Mouse (Mus musculus) stomach, embryonic 15.5 days (tissue): ENCODE data around the gene Mob3c. TPM values are rescaled to one million over a fixed set of nuclear protein-coding genes. Genes with fewer than 3 reads are reported as not detected.
A peak's percentile ranks its signal among the peaks of the same experiment; 100 is the strongest.

Experiments used
- ATAC-seq: fragments of 200-750 bp; cut with Nextera tagmentation; 2 replicates; pipeline ENCODE4 v1.8.0; 2017; ENCODE audit warnings: low read depth, moderate number of reproducible peaks, moderate TSS enrichment; ENCODE audit not compliant: insufficient read depth, low FRiP score
- H3K27ac ChIP-seq: fragments of 300-500 bp; sonication (generic); 2 replicates; pipeline ENCODE4 v1.5.1; 2015; ENCODE audit warnings: mild to moderate bottlenecking, inconsistent platforms
- H3K27me3 ChIP-seq: fragments of 300-500 bp; sonication (generic); replicated peaks from 2 replicates; pipeline ENCODE4 v1.6.1; 2015; ENCODE audit warnings: inconsistent platforms
- H3K36me3 ChIP-seq: fragments of 300-500 bp; sonication (generic); 2 replicates; pipeline ENCODE4 v1.6.1; 2015; ENCODE audit warnings: inconsistent platforms
- H3K4me1 ChIP-seq: fragments of 300-500 bp; sonication (generic); 2 replicates; pipeline ENCODE4 v1.6.1; 2015; ENCODE audit warnings: inconsistent platforms
- H3K4me2 ChIP-seq: fragments of 300-500 bp; sonication (generic); 2 replicates; pipeline ENCODE4 v1.6.1; 2015; ENCODE audit warnings: mild to moderate bottlenecking, inconsistent platforms
- H3K4me3 ChIP-seq: fragments of 300-500 bp; sonication (generic); replicated peaks from 2 replicates; pipeline ENCODE4 v1.5.1; 2015; ENCODE audit warnings: inconsistent platforms
- H3K9ac ChIP-seq: fragments of 300-500 bp; sonication (generic); 2 replicates; pipeline ENCODE4 v1.6.1; 2015; ENCODE audit warnings: inconsistent platforms
- H3K9me3 ChIP-seq: fragments of 300-500 bp; sonication (generic); 2 replicates; pipeline ENCODE4 v1.6.1; 2016; ENCODE audit warnings: inconsistent platforms
- WGBS: fragments of 180-500 bp; shearing (Covaris S2); methylation state at CpG from one replicate; pipeline ENCODE4 v1.1.7; 2015; 5-methylcytosine and 5-hydroxymethylcytosine counted together
- polyA plus RNA-seq: library from polyadenylated mRNA; unstranded; fragments of >200 nt; fragmentation: Nextera tagmentation; extraction: Ambion mirVana; gene quantifications from 2 replicates; pipeline ENCODE4 v1.2.1, GENCODE M21; 2015

Mob3c gene
- polyA plus RNA-seq, 1 experiment from 2014 or later, result 11.8 TPM

GRCm38 (mm10) chr4:115838196-115838595 is 10.3 kb downstream of the Mob3c start:
- Histone ChIP-seq H3K27me3 (no peaks in the 10 kb centered on the region), H3K27ac (no peak overlapping the region), H3K9me3 (no peaks in the 10 kb centered on the region), H3K4me3 (no peak overlapping the region; the same call in 1 of the 2 replicates), H3K9ac (no peak overlapping the region), H3K4me2 (peak overlapping the region; percentile 78), H3K4me1 (0 out of 2 replicates have a peak, but pooled peaks cover 5% of the 10 kb centered on the region), H3K36me3 (peaks cover 8% of the 10 kb centered on the region)
- no peak for ATAC-seq
- 62% methylated on average over 4 of the region's 4 CpGs for WGBS

DNA sequence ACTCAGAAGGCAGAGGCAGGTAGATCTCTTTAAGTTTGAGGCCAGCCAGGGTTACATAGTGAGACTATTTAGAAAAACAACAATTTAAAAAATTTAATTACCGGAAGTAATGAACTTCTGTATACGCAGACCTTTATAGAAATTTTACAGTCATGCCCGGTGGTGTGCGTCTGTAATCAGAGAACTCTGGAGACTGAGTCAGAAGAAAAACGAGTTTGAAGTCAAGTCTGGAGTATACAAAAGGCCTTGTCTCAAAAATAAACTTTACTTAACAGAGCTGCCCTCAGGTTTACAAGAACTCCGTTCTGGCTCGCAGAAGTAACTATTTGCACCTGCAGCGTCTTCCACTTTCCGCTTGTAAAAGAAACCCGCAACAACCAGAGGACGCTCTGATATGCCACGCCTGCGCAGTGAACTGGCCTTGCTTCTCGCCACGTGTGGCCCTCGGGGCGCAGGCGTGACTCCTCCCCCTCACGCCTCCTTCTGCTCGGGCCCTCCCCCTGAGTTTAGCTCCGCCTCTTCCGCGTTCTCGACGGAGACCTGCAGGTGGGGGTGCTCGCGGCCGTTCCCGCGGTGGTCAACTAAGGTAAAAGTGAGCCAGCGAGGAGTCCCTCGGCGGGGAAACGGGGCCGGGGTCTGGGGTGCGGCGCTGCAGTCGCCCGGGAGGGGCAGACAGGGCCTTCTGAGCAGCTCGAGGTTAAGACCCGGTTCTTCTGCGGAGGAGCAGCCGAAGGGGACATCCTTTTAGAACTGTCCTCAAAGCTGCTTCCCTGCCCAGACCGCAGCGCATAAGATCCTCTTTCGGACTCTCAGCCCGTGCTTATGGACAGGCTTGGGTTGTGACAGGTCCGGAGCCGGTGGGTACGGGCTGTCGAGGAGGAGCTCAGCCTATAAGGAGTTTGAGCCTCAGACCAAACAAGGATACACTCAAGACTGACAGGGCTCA is 11.1 kb downstream of the Mob3c start, which contains the start of gene Mknk1:
Gene Mknk1, plus strand, starts transcription at position 503 of the 946 bp plus-strand sequence.
- peak; percentile 93 for ATAC-seq
- Histone ChIP-seq H3K4me3 (peak within 1 kb of the TSS; percentile 84), H3K9me3 (no peaks in the 10 kb centered on the region), H3K4me1 (0 out of 2 replicates have a peak, but pooled peaks cover 5% of the 10 kb centered on the region), H3K9ac (peak within 1 kb of the TSS; percentile 78), H3K27ac (peak within 1 kb of the TSS; percentile 83), H3K36me3 (peaks cover 3% of the 10 kb centered on the region), H3K4me2 (peak within 1 kb of the TSS; percentile 78), H3K27me3 (no peaks in the 10 kb centered on the region)
- WGBS, result 1% methylated on average over 51 of the region's 51 CpGs

DNA sequence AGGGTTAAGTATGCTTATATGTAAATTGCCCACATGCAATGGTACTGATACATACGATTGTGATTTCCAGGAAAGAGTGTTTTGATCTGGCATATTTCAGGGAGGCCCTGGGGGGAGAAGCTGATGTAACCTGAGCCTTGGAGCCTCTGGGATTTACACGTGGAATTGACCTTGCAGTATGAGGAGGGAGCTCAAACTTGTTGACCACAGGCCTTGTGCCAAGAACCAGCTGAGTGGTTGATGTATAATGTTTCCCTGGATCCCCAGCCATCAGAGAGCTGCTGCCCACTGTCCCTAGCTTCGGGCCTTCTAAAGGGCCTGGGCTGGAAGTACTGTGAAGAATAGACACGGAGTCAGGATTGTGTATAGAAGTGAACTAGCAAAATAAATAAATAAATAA is 12.1 kb downstream of the Mob3c start:
- Histone ChIP-seq H3K4me3 (peak overlapping the region; percentile 84), H3K27ac (no peak overlapping the region; the same call in 1 of the 2 replicates), H3K9me3 (no peaks in the 10 kb centered on the region), H3K36me3 (no peaks in the 10 kb centered on the region), H3K27me3 (no peaks in the 10 kb centered on the region), H3K4me2 (peak overlapping the region; percentile 78), H3K4me1 (0 out of 2 replicates have a peak, but pooled peaks cover 5% of the 10 kb centered on the region), H3K9ac (0 out of 2 replicates have a peak overlapping the region, but pooled peaks have one; percentile 78)
- no peak for ATAC-seq
- 33% methylated on average over 4 of the region's 4 CpGs for WGBS

- Histone ChIP-seq H3K36me3 (no peaks in the 10 kb centered on the region), H3K9ac (no peak overlapping the region), H3K9me3 (no peaks in the 10 kb centered on the region), H3K27ac (peak overlapping the region; percentile 51; the same call in 1 of the 2 replicates), H3K4me3 (no peak overlapping the region), H3K27me3 (no peaks in the 10 kb centered on the region), H3K4me1 (0 out of 2 replicates have a peak, but pooled peaks cover 5% of the 10 kb centered on the region), H3K4me2 (no peak overlapping the region)
- no peak for ATAC-seq
- WGBS, result 89% methylated on average over 4 of the region's 4 CpGs
Observed at GRCm38 (mm10) chr4:115840842-115841241, 12.9 kb downstream of the Mob3c start.

GRCm38 (mm10) chr4:115846656-115847055 is 18.8 kb downstream of the Mob3c start:
- H3K9me3 ChIP-seq, result no peaks in the 10 kb centered on the region
- no peak for ATAC-seq
- H3K36me3 ChIP-seq, result peaks cover 10% of the 10 kb centered on the region
- 47% methylated on average over 2 of the region's 2 CpGs for WGBS
- H3K27ac ChIP-seq, result no peak overlapping the region
- H3K9ac ChIP-seq, result no peak overlapping the region
- 0 out of 2 replicates have a peak, but pooled peaks cover 5% of the 10 kb centered on the region for H3K4me1 ChIP-seq
- H3K27me3 ChIP-seq, result no peaks in the 10 kb centered on the region
- H3K4me2 ChIP-seq, result no peak overlapping the region
- no peak overlapping the region for H3K4me3 ChIP-seq

DNA sequence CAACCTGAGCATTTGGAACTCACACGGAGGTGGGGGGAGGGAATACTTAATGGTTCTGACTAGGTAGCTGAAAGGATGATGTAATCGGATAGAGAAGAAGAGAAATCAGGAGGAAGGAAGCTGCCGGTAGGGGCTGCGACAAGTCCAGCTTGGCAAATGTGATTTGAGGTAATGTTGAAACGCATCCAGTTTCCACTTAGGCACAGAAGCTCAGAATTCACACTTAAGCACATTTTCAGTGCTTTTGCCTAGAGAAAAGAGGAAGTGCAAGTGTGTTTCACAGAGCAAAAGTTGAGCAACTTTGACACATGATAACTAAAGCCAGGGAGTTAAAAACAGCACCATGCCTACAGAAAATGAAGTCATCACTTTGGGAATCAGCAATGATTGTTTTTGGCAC is 19.5 kb downstream of the Mob3c start:
- 42% methylated on average over 5 of the region's 5 CpGs for WGBS
- H3K9ac ChIP-seq, result no peak overlapping the region
- 0 out of 2 replicates have a peak, but pooled peaks cover 5% of the 10 kb centered on the region for H3K4me1 ChIP-seq
- no peaks in the 10 kb centered on the region for H3K9me3 ChIP-seq
- H3K27ac ChIP-seq, result peak overlapping the region; percentile 28; the same call in 1 of the 2 replicates
- no peak for ATAC-seq
- no peak overlapping the region for H3K4me3 ChIP-seq
- no peaks in the 10 kb centered on the region for H3K27me3 ChIP-seq
- peaks cover 17% of the 10 kb centered on the region for H3K36me3 ChIP-seq
- no peak overlapping the region for H3K4me2 ChIP-seq

- no peak overlapping the region for H3K4me3 ChIP-seq
- no peak overlapping the region for H3K9ac ChIP-seq
- no peak for ATAC-seq
- no peaks in the 10 kb centered on the region for H3K27me3 ChIP-seq
- H3K36me3 ChIP-seq, result peaks cover 20% of the 10 kb centered on the region
- WGBS, result 86% methylated on average over 1 of the region's 1 CpGs
- no peaks in the 10 kb centered on the region for H3K9me3 ChIP-seq
- H3K4me1 ChIP-seq, result 0 out of 2 replicates have a peak, but pooled peaks cover 5% of the 10 kb centered on the region
- H3K4me2 ChIP-seq, result no peak overlapping the region
- peak overlapping the region; percentile 48; the same call in 1 of the 2 replicates for H3K27ac ChIP-seq
Observed at GRCm38 (mm10) chr4:115848083-115848482, 20.2 kb downstream of the Mob3c start.

GRCm38 (mm10) chr4:115848990-115849677 is 21.2 kb downstream of the Mob3c start:
- no peak overlapping the region for H3K4me2 ChIP-seq
- H3K9me3 ChIP-seq, result no peaks in the 10 kb centered on the region
- H3K4me1 ChIP-seq, result 0 out of 2 replicates have a peak, but pooled peaks cover 5% of the 10 kb centered on the region
- H3K4me3 ChIP-seq, result no peak overlapping the region
- no peaks in the 10 kb centered on the region for H3K27me3 ChIP-seq
- H3K9ac ChIP-seq, result no peak overlapping the region
- peaks cover 20% of the 10 kb centered on the region for H3K36me3 ChIP-seq
- WGBS, result 47% methylated on average over 8 of the region's 8 CpGs
- peak overlapping the region; percentile 48 for H3K27ac ChIP-seq
- peak; percentile 97 for ATAC-seq

DNA sequence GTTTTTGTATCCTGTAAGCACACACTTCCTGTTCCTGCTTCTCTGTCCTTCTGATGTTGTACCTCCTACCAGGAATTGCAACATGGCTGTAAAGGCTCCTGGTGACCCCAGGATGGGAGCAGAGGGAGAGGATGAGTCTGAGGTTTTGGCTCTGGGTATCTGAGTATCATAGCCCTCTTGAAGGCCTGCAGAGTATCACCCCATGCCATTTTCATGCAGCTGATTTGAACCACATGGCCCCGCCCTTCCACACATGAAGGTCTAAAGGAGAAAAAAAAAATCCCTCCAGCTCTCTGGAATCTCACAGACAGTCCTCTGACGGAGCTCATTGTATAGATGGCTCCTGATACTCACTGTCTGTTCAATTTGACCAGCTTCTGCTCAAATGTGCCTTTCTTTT is 22.2 kb downstream of the Mob3c start:
- peaks cover 23% of the 10 kb centered on the region for H3K36me3 ChIP-seq
- H3K27ac ChIP-seq, result peak overlapping the region; percentile 36; the same call in 1 of the 2 replicates
- ATAC-seq, result no peak
- H3K4me2 ChIP-seq, result no peak overlapping the region
- no peaks in the 10 kb centered on the region for H3K9me3 ChIP-seq
- no peak overlapping the region for H3K9ac ChIP-seq
- H3K4me3 ChIP-seq, result no peak overlapping the region
- H3K27me3 ChIP-seq, result no peaks in the 10 kb centered on the region
- 73% methylated on average over 2 of the region's 2 CpGs for WGBS
- 0 out of 2 replicates have a peak, but pooled peaks cover 5% of the 10 kb centered on the region for H3K4me1 ChIP-seq

DNA sequence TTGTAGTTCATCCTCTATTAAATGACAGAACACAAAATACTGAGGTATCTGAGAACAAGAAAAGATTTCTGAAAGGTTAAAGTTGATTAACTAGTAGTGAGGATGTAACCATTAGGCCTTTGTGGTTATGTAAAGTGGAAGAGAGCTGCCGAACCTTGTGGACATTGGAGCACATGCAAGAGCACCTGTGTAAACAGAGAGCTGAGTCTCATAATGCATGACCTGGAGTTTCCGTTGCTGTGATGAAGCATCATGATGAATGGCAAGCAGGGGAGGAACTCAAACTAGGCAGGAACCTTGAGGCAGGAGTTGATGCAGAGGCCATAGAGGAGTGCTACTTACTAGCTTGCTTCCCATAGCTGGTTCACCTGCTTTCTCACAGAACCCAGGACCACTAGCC is 22.7 kb downstream of the Mob3c start:
- Histone ChIP-seq H3K4me3 (no peak overlapping the region), H3K9me3 (no peaks in the 10 kb centered on the region), H3K4me2 (no peak overlapping the region), H3K27ac (peak overlapping the region; percentile 36; the same call in 1 of the 2 replicates), H3K36me3 (peaks cover 23% of the 10 kb centered on the region), H3K4me1 (0 out of 2 replicates have a peak, but pooled peaks cover 5% of the 10 kb centered on the region), H3K9ac (no peak overlapping the region), H3K27me3 (no peaks in the 10 kb centered on the region)
- ATAC-seq, result no peak
- 25% methylated on average over 2 of the region's 2 CpGs for WGBS

DNA sequence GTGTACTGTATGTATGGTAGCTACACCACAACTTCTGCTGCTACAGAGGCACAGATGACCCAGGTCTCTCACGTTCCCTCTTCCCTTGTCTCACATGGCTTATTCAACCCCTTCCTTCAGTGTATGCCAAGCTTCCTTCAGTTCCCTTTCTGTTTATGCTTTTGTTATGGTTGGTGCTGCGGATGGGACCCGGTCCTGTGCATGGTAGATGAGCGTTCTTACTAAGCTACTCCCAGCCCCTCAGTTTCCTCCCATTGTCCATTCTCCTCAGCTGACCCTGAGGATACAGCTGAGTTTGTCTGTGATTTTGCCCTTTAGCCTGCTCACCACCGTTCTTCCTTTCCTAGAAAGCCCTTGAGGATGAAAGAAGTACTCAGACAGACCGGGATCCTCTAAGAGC is 23.7 kb downstream of the Mob3c start:
- Histone ChIP-seq H3K4me2 (no peak overlapping the region), H3K4me3 (no peak overlapping the region), H3K4me1 (0 out of 2 replicates have a peak, but pooled peaks cover 5% of the 10 kb centered on the region), H3K9me3 (no peaks in the 10 kb centered on the region), H3K36me3 (peaks cover 24% of the 10 kb centered on the region), H3K27me3 (no peaks in the 10 kb centered on the region), H3K27ac (no peak overlapping the region), H3K9ac (no peak overlapping the region)
- 84% methylated on average over 6 of the region's 6 CpGs for WGBS
- ATAC-seq, result no peak
